9 mouse cellular contexts compared by ENCODE assay signal in the genomic region with DNA sequence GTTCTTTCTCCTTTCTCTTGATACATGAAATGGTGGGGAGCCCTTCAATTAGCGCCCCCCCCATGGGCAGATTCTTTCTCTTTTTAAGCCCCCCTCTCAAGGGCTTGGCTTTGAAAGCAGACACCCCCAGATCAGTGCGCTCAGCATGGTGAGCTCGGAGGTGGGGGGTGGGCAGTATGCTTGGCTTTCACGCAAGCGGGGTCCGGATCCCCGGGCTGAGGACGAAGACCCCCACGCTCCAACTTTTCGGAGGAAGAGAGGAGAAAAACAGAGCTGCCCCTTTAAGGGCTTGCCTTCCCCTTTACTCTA. TPM values are rescaled to one million over a fixed set of nuclear protein-coding genes. Genes with fewer than 3 reads are reported as not detected.
A peak's percentile ranks its signal among the peaks of the same experiment; 100 is the strongest.
DNase-seq lines count a peak whose midpoint lies in the region; ATAC-seq lines count a peak whose summit lies in the region.
"Had no signal": no experiment of that assay in that cellular context is flagged by ENCODE, and none has a peak within 500 bp of the region (broad histone marks: within the 10 kb centered on the region; RNA-seq: fewer than 3 reads in every experiment).

No protein-coding gene starts in this region.

- no peak for DNase-seq in heart, postnatal 36 days
- peak; percentile 62 for DNase-seq in mesoderm, embryonic 11.5 days (ENCODE audit: low read depth, low spot score)
- no peak for DNase-seq in ovary, postnatal 14 days (ENCODE audit: low spot score)
- no peak for DNase-seq in urinary bladder, postnatal 25 days (ENCODE audit: low spot score)
- no peak for DNase-seq in spleen, adult 18-20 months

- H3K9ac ChIP-seq in heart, embryonic 13.5 days = peak overlapping the region; percentile 88
- peak overlapping the region; percentile 96 for H3K9ac ChIP-seq in hindbrain, embryonic 12.5 days

- peaks cover 52% of the 10 kb centered on the region for H3K27me3 ChIP-seq in heart, embryonic 13.5 days (replicated peaks)
- no peaks in the 10 kb centered on the region for H3K27me3 ChIP-seq in hindbrain, embryonic 12.5 days

- no peaks in the 10 kb centered on the region for H3K9me3 ChIP-seq in heart, embryonic 13.5 days
- no peaks in the 10 kb centered on the region for H3K9me3 ChIP-seq in hindbrain, embryonic 12.5 days (replicated peaks)

- H3K4me1 ChIP-seq in heart, embryonic 13.5 days = peaks cover 25% of the 10 kb centered on the region
- H3K4me1 ChIP-seq in brown adipose tissue, adult 24 weeks (ENCODE audit: control insufficient read depth, insufficient read depth, insufficient read length, low read length) = no peaks in the 10 kb centered on the region
- peaks cover 45% of the 10 kb centered on the region for H3K4me1 ChIP-seq in hindbrain, embryonic 12.5 days

- no peak overlapping the region for H3K27ac ChIP-seq in heart, embryonic 13.5 days (replicated peaks)
- 0 out of 2 replicates have a peak overlapping the region, but pooled peaks have one; percentile 41 for H3K27ac ChIP-seq in brown adipose tissue, adult 24 weeks (replicated peaks; ENCODE audit: low read depth, low read length)
- no peak overlapping the region for H3K27ac ChIP-seq in hindbrain, embryonic 12.5 days

- peak overlapping the region; percentile 94 for H3K4me2 ChIP-seq in heart, embryonic 13.5 days
- H3K4me2 ChIP-seq in hindbrain, embryonic 12.5 days (replicated peaks) = peak overlapping the region; percentile 90

- no peak for ATAC-seq in heart, embryonic 13.5 days (ENCODE audit: extremely low read depth, insufficient number of reproducible peaks, low FRiP score, low TSS enrichment)
- no peak for ATAC-seq in hindbrain, embryonic 12.5 days (ENCODE audit: low FRiP score)

- no peaks in the 10 kb centered on the region for H3K36me3 ChIP-seq in heart, embryonic 13.5 days
- H3K36me3 ChIP-seq in hindbrain, embryonic 12.5 days = no peaks in the 10 kb centered on the region
- H3K36me3 ChIP-seq: G1E had no signal

- intact Hi-C loops in heart, postnatal 36 days (cut with DNase I) = loop anchor here (2.0 to 10.0 kb wide), 7 partner anchors 50 to 944 kb away; a partner anchor contains a TSS

- peak overlapping the region; percentile 82 for H3K4me3 ChIP-seq in heart, embryonic 13.5 days
- H3K4me3 ChIP-seq in brown adipose tissue, adult 24 weeks (ENCODE audit: insufficient read depth, low read depth, low read length) = peak overlapping the region; percentile 100
- H3K4me3 ChIP-seq in hindbrain, embryonic 12.5 days = peak overlapping the region; percentile 86

- 1% methylated on average over 10 of the region's 10 CpGs for WGBS in heart, embryonic 13.5 days
- 0% methylated on average over 8 of the region's 10 CpGs for WGBS in hindbrain, embryonic 12.5 days

RNA-seq across cellular contexts. Expression of a gene that starts 0.2 kb away (rescaled TPM):
- polyA plus RNA-seq in heart, embryonic 13.5 days (2015; fragmentation: Nextera tagmentation; extraction: Ambion mirVana) = 2.9 and 3.7 TPM in 2 replicates
- total RNA-seq in heart, postnatal 36 days (2021) = 10 to 100 TPM; 17.1 to 22.9 TPM
- 18.2 and 23.7 TPM in 2 replicates for polyA plus RNA-seq in brown adipose tissue, adult 24 weeks (2012; ENCODE audit: insufficient read depth, insufficient read length, missing spikeins)
- 15.3 and 18.0 TPM in 2 replicates for polyA plus RNA-seq in hindbrain, embryonic 12.5 days (2016; fragmentation: Nextera tagmentation; extraction: Ambion mirVana)
- polyA plus RNA-seq: G1E had no signal
